Mouse (Mus musculus): ENCODE results near the gene Cabp4.

- TF ChIP-seq POLR2A (IDR thresholded peaks at IDR 0.05; ENCODE audit: control insufficient read depth, low read depth, low read length) (no peak), CTCF (IDR thresholded peaks at IDR 0.05; ENCODE audit: control insufficient read depth, insufficient read depth, insufficient replicate concordance, low read depth, low read length) (no peak)
Measured at GRCm38 (mm10) chr19:4153232-4153654, 9.4 kb upstream of the Cabp4 start, which contains the start of gene Ptprcap.

Data from testis, adult 2 months (tissue).